Mouse (Mus musculus): Measurements from ENCODE around the gene Mlip. TPM values are rescaled to one million over a fixed set of nuclear protein-coding genes. Genes with fewer than 3 reads are reported as not detected.

Mlip gene
- total RNA-seq (2014; rRNA removed), result 6.9 and 16.5 TPM in 2 replicates
- polyA plus RNA-seq (2015; fragmentation: Nextera tagmentation; extraction: Ambion mirVana), result 16.2 and 22.6 TPM in 2 replicates

DNA sequence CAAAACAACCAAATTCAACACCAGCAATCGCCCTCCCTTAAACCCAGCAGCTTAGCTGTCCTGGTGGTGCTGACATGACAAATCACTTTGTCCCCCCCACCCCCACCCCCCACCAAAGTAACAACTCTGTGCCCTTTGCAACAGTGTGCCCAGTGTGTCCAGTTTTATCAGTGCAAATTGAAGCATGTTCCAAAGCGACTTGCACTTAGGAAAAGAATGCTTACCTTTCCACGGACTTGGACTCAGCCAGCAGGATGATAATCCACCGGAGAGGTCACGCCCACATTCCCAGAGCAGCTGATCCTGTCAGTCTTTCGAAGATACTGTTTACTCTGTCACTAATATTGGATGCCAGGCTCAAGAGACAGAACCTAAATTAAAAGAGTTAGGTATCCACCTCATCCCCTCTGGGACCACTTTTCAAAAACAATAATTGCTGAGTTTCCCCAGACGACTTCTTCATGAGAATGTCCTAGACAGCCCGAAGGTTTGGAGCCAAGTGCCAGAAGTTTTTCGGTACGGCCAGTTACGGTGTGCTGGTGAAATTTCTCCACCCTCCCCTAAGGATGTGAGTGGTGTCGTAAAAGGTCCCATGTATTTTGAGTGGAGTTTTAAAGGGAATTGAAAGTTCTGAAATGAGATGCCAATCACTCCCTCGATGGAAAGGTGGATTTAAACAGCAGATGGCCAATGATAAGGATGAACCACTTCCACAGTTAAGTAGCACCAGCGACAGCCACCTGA, at the start of gene Mlip:
TSS of gene Mlip (minus strand) at position 538 of the 744 bp plus-strand sequence.
- ATAC-seq (no peak), DNase-seq (no peak)
- no peak within 1 kb of the TSS for H3K9ac ChIP-seq
- H3K27ac ChIP-seq (ENCODE audit: low read depth, low read length), result no peak within 1 kb of the TSS
- no peaks in the 10 kb centered on the region for H3K36me3 ChIP-seq (ENCODE audit: insufficient read depth)
- H3K27me3 ChIP-seq (ENCODE audit: insufficient read depth, low read length), result no peaks in the 10 kb centered on the region
- H3K4me2 ChIP-seq (ENCODE audit: low read depth), result no peak within 1 kb of the TSS
- TF ChIP-seq CTCF (IDR thresholded peaks at IDR 0.05; ENCODE audit: low read depth), result no peak
- no peaks in the 10 kb centered on the region for H3K4me1 ChIP-seq (ENCODE audit: insufficient read depth)
- H3K4me3 ChIP-seq (ENCODE audit: low read depth, low read length), result no peak within 1 kb of the TSS
- 83% methylated on average over 14 of the region's 14 CpGs for WGBS
- 0 out of 2 replicates have a peak, but pooled peaks cover 3% of the 10 kb centered on the region for H3K9me3 ChIP-seq (ENCODE audit: low read length)

DNA sequence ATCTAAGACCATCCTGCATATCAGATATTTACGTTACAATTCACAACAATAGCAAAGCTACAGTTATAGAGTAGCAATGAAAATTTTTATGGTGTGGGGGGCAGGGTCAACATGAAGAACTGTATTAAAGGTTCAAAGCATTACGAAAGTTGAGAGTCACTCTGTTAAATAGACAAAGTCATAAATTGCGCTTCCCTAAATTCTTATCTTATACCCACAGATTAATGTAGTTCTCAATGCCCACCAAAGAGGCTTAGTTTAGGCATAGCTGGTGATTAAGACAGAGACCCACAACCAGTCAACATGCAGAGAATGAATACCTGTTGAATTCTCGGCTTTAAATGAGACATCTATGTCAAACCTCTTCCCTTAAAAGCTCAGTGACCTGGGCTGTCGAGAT, 47.0 kb upstream of the Mlip start:
- TF ChIP-seq CTCF (IDR thresholded peaks at IDR 0.05; ENCODE audit: low read depth), result no peak
- Histone ChIP-seq H3K9ac (no peak overlapping the region), H3K4me3 (ENCODE audit: low read depth, low read length) (no peak overlapping the region), H3K4me1 (ENCODE audit: insufficient read depth) (no peaks in the 10 kb centered on the region), H3K4me2 (ENCODE audit: low read depth) (no peak overlapping the region), H3K36me3 (ENCODE audit: insufficient read depth) (no peaks in the 10 kb centered on the region), H3K27me3 (ENCODE audit: insufficient read depth, low read length) (no peaks in the 10 kb centered on the region), H3K27ac (ENCODE audit: low read depth, low read length) (no peak overlapping the region), H3K9me3 (ENCODE audit: low read length) (no peaks in the 10 kb centered on the region)
- 93% methylated on average over 5 of the region's 5 CpGs for WGBS
- DNase-seq (no peak), ATAC-seq (no peak)

GRCm38 (mm10) chr9:77398856-77399631, 46.3 kb upstream of the Mlip start:
- H3K27me3 ChIP-seq (ENCODE audit: insufficient read depth, low read length), result no peaks in the 10 kb centered on the region
- no peaks in the 10 kb centered on the region for H3K4me1 ChIP-seq (ENCODE audit: insufficient read depth)
- H3K4me3 ChIP-seq (ENCODE audit: low read depth, low read length), result no peak overlapping the region
- no peak for ATAC-seq
- no peaks in the 10 kb centered on the region for H3K36me3 ChIP-seq (ENCODE audit: insufficient read depth)
- 30% methylated on average over 13 of the region's 13 CpGs for WGBS
- H3K4me2 ChIP-seq (ENCODE audit: low read depth), result no peak overlapping the region
- no peak overlapping the region for H3K9ac ChIP-seq
- no peak for DNase-seq
- H3K9me3 ChIP-seq (ENCODE audit: low read length), result no peaks in the 10 kb centered on the region
- TF ChIP-seq CTCF (IDR thresholded peaks at IDR 0.05; ENCODE audit: low read depth), result no peak
- H3K27ac ChIP-seq (ENCODE audit: low read depth, low read length), result no peak overlapping the region

- Histone ChIP-seq H3K36me3 (ENCODE audit: insufficient read depth) (no peaks in the 10 kb centered on the region), H3K9me3 (ENCODE audit: low read length) (no peaks in the 10 kb centered on the region), H3K4me2 (ENCODE audit: low read depth) (no peak overlapping the region), H3K4me1 (ENCODE audit: insufficient read depth) (no peaks in the 10 kb centered on the region), H3K27ac (ENCODE audit: low read depth, low read length) (no peak overlapping the region), H3K27me3 (ENCODE audit: insufficient read depth, low read length) (no peaks in the 10 kb centered on the region), H3K4me3 (ENCODE audit: low read depth, low read length) (no peak overlapping the region), H3K9ac (no peak overlapping the region)
- DNase-seq (no peak), ATAC-seq (no peak)
- no peak for TF ChIP-seq CTCF (IDR thresholded peaks at IDR 0.05; ENCODE audit: low read depth)
- WGBS, result 76% methylated on average over 4 of the region's 4 CpGs
These were observed 44.3 kb upstream of the Mlip start for GRCm38 (mm10) chr9:77397027-77397426.

GRCm38 (mm10) chr9:77391248-77391647, 38.5 kb upstream of the Mlip start:
- ATAC-seq (no peak), DNase-seq (no peak)
- Histone ChIP-seq H3K9me3 (ENCODE audit: low read length) (no peaks in the 10 kb centered on the region), H3K27ac (ENCODE audit: low read depth, low read length) (no peak overlapping the region), H3K9ac (no peak overlapping the region), H3K4me3 (ENCODE audit: low read depth, low read length) (no peak overlapping the region), H3K36me3 (ENCODE audit: insufficient read depth) (no peaks in the 10 kb centered on the region), H3K4me2 (ENCODE audit: low read depth) (no peak overlapping the region), H3K4me1 (ENCODE audit: insufficient read depth) (no peaks in the 10 kb centered on the region), H3K27me3 (ENCODE audit: insufficient read depth, low read length) (no peaks in the 10 kb centered on the region)
- WGBS, result 90% methylated on average over 10 of the region's 10 CpGs
- no peak for TF ChIP-seq CTCF (IDR thresholded peaks at IDR 0.05; ENCODE audit: low read depth)

DNA sequence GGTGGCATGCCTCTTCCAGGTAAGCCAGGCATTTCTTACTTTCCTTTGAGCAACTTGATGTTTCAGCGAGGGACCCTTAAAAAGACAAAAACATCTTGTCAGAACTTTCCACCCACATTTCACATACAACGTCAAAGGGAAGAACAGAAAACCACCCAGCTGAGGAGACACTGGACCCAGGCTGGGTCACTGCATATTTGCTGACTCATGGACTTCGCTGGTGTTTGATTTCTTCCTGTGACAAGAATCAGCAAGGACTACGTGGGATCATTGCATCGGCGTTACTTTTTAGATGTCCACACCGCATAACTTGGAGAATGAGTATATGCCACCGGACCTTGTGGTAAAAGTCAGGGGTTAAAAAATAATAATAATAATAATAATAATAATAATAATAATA, 36.2 kb upstream of the Mlip start:
- Histone ChIP-seq H3K4me3 (ENCODE audit: low read depth, low read length) (no peak overlapping the region), H3K36me3 (ENCODE audit: insufficient read depth) (no peaks in the 10 kb centered on the region), H3K4me1 (ENCODE audit: insufficient read depth) (no peaks in the 10 kb centered on the region), H3K27ac (ENCODE audit: low read depth, low read length) (no peak overlapping the region), H3K4me2 (ENCODE audit: low read depth) (no peak overlapping the region), H3K9ac (no peak overlapping the region), H3K27me3 (ENCODE audit: insufficient read depth, low read length) (no peaks in the 10 kb centered on the region), H3K9me3 (ENCODE audit: low read length) (no peaks in the 10 kb centered on the region)
- 91% methylated on average over 8 of the region's 8 CpGs for WGBS
- no peak for DNase-seq
- no peak for ATAC-seq
- no peak for TF ChIP-seq CTCF (IDR thresholded peaks at IDR 0.05; ENCODE audit: low read depth)

DNA sequence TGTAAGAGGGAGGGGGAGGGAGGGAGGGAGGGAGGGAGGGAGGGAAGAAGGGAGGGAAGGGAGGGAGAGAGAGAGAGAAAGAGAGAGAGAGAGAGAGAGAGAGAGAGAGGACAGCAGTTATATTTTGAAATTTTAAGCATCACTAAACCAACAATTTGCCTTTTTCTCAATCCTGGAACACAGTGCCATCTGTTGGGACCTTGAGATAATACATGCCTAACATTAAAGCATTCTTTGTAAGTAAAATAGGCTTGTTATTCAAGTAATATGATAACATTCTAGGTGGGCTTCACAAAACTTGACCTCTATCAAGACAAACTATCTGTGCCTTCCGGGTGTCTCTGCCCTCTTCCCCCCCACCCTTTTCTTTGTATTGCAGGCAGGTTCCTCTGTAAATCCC, 34.0 kb upstream of the Mlip start:
- whole genome bisulfite sequencing, result 57% methylated on average over 1 of the region's 1 CpGs

More for the DNA sequence above, 34.0 kb upstream of the Mlip start:
- DNase-seq (peak; percentile 67), ATAC-seq (no peak)
- no peaks in the 10 kb centered on the region for H3K27me3 ChIP-seq (ENCODE audit: insufficient read depth, low read length)
- H3K36me3 ChIP-seq (ENCODE audit: insufficient read depth), result no peaks in the 10 kb centered on the region
- no peak overlapping the region for H3K9ac ChIP-seq
- no peak overlapping the region for H3K27ac ChIP-seq (ENCODE audit: low read depth, low read length)
- no peak overlapping the region for H3K4me2 ChIP-seq (ENCODE audit: low read depth)
- TF ChIP-seq CTCF (IDR thresholded peaks at IDR 0.05; ENCODE audit: low read depth), result peak; percentile 71
- H3K9me3 ChIP-seq (ENCODE audit: low read length), result no peaks in the 10 kb centered on the region
- no peaks in the 10 kb centered on the region for H3K4me1 ChIP-seq (ENCODE audit: insufficient read depth)
- no peak overlapping the region for H3K4me3 ChIP-seq (ENCODE audit: low read depth, low read length)

Measured in forebrain, postnatal 0 days (tissue).